Mouse (Mus musculus) kidney, embryonic 14.5 days (tissue): Measurements from ENCODE around the gene Foxp1. TPM values are rescaled to one million over a fixed set of nuclear protein-coding genes. Genes with fewer than 3 reads are reported as not detected.

Source experiments
- ATAC-seq: fragments of 200-750 bp; cut with Nextera tagmentation; 2 replicates; pipeline ENCODE4 v1.8.0; 2017; ENCODE audit warnings: moderate number of reproducible peaks, mild to moderate bottlenecking, moderate TSS enrichment, moderate library complexity; ENCODE audit not compliant: low FRiP score, low TSS enrichment
- H3K27ac ChIP-seq: fragments of 300-500 bp; sonication (generic); 2 replicates; pipeline ENCODE4 v1.5.1; 2014; ENCODE audit warnings: low read depth, mild to moderate bottlenecking, low read length, moderate library complexity, mixed read lengths
- H3K27me3 ChIP-seq: fragments of 300-500 bp; sonication (generic); 2 replicates; pipeline ENCODE4 v1.6.1; 2014; ENCODE audit warnings: mild to moderate bottlenecking, low read length; ENCODE audit not compliant: control insufficient read depth, insufficient read depth
- H3K36me3 ChIP-seq: fragments of 300-500 bp; sonication (generic); 2 replicates; pipeline ENCODE4 v1.6.1; 2014; ENCODE audit warnings: low read length, mixed read lengths; ENCODE audit not compliant: control insufficient read depth, insufficient read depth
- H3K4me1 ChIP-seq: fragments of 300-500 bp; sonication (generic); 2 replicates; pipeline ENCODE4 v1.6.1; 2014; ENCODE audit warnings: low read length, mixed read lengths; ENCODE audit not compliant: control insufficient read depth, insufficient read depth
- H3K4me2 ChIP-seq: fragments of 300-500 bp; sonication (generic); replicated peaks from 2 replicates; pipeline ENCODE4 v1.6.1; 2014; ENCODE audit warnings: low read depth, mild to moderate bottlenecking, low read length
- H3K4me3 ChIP-seq: fragments of 300-500 bp; sonication (generic); 2 replicates; pipeline ENCODE4 v1.5.1; 2014; ENCODE audit warnings: mild to moderate bottlenecking, low read length
- H3K9ac ChIP-seq: fragments of 300-500 bp; sonication (generic); 2 replicates; pipeline ENCODE4 v1.6.1; 2014; ENCODE audit warnings: low read depth, mild to moderate bottlenecking, low read length, moderate library complexity
- H3K9me3 ChIP-seq: fragments of 300-500 bp; sonication (generic); 2 replicates; pipeline ENCODE4 v1.6.1; 2016; ENCODE audit warnings: low read length; ENCODE audit not compliant: control insufficient read depth
- WGBS: fragments of 180-500 bp; shearing (Covaris S2); extraction: QIAGEN DNeasy Blood & Tissue Kit; methylation state at CpG from one replicate; pipeline ENCODE4 v1.1.7; 2014; 5-methylcytosine and 5-hydroxymethylcytosine counted together
- polyA plus RNA-seq: library from polyadenylated mRNA; unstranded; fragments of >200 nt; fragmentation: Nextera tagmentation; extraction: Ambion mirVana; gene quantifications from 2 replicates; pipeline ENCODE4 v1.2.1, GENCODE M21; 2014

Foxp1 gene
- polyA plus RNA-seq, 1 experiment from 2014 or later: 67.4 TPM

DNA sequence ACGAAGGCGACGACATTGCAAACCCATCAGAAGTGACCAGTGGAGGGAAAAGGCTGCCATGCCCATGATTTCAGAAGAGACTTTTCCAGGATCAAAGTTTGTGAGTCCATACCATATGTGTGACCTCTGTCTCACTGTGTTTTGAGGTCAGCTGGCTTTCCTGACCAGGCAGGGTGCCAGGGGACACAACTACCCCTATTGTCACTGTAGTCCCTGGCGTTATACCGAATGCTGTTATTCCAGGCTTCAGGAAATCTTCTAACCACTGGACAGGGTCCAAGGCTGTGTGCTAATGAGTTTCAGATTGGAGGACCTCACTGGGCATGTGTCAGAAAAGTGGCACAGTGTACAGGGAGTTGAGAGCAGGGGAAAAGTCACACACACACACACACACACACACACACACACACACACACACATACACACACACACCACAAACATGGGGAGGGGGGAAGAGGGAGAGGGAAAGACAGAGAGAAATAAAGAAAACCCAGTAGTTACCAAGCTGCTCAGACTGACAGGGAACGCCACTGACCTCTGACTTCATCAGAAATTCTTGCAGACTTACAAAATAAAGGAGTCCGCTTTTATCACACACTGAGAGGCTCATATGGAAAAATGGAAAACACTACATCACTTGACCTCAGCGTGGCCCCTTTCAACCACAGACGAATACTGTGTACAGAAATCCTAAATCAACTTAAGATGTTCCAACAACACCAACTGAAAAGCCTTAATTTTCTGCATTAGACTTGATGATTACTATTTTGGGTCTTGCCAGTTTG, 456.8 kb downstream of the Foxp1 start:
- Histone ChIP-seq H3K36me3 (no peaks in the 10 kb centered on the region; the same call in 1 of the 2 replicates), H3K4me1 (no peaks in the 10 kb centered on the region; the same call in 1 of the 2 replicates), H3K4me2 (no peak overlapping the region), H3K9me3 (no peaks in the 10 kb centered on the region), H3K27ac (no peak overlapping the region), H3K9ac (no peak overlapping the region), H3K4me3 (no peak overlapping the region), H3K27me3 (no peaks in the 10 kb centered on the region)
- ATAC-seq: 0 out of 2 replicates have a peak, but pooled peaks have one; percentile 46
- 63% methylated on average over 9 of the region's 9 CpGs for WGBS

DNA sequence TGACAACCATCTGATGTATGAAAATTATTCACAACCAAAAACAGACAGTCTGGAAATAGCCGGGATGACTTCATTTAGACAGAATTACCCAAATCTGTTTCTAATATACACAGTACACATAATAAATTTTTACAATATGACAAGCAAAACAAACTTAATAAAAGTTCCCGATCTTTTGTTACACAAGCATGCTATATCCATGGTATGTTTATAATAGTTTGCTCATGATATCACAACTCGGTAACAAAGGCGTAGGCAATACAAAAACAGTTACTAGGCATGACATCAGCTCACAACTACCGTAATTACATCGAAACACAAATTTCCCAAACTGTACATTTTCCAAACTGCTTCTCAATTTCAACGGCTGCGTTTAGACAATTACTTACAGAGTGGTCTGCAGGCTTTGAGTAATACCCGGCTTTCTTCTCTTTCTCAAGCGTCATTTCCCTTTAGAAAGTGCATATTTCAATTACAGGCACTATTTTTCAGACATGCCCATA, 458.5 kb downstream of the Foxp1 start:
- no peak overlapping the region for H3K9ac ChIP-seq
- H3K4me2 ChIP-seq: no peak overlapping the region
- WGBS: 88% methylated on average over 10 of the region's 10 CpGs
- H3K4me3 ChIP-seq: no peak overlapping the region
- H3K36me3 ChIP-seq: no peaks in the 10 kb centered on the region; the same call in 1 of the 2 replicates
- ATAC-seq: no peak
- no peaks in the 10 kb centered on the region for H3K9me3 ChIP-seq
- no peaks in the 10 kb centered on the region for H3K27me3 ChIP-seq
- H3K27ac ChIP-seq: no peak overlapping the region
- no peaks in the 10 kb centered on the region; the same call in 1 of the 2 replicates for H3K4me1 ChIP-seq

DNA sequence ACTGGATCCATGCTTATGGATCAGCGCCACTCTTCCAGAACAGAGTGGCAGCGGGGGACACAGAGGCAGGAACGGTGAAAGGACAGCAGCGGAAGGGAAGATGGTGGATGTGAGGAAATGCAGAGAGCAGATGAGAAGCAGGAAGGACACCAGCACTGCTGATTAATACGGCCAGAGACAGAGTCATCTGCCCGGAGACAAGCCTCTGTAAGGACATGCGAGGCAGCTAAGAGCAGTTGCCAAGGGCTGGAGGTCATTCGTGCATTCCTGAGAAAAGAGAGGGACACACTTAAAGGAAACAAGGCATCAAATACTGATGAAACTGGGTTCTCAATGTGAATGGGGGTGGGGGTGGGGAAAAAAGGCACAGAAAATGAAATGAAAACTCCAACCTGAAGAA, 459.6 kb downstream of the Foxp1 start:
- Histone ChIP-seq H3K9ac (no peak overlapping the region), H3K36me3 (no peaks in the 10 kb centered on the region; the same call in 1 of the 2 replicates), H3K4me3 (no peak overlapping the region), H3K27ac (no peak overlapping the region), H3K4me2 (no peak overlapping the region), H3K9me3 (no peaks in the 10 kb centered on the region), H3K27me3 (no peaks in the 10 kb centered on the region), H3K4me1 (no peaks in the 10 kb centered on the region; the same call in 1 of the 2 replicates)
- WGBS: 85% methylated on average over 8 of the region's 8 CpGs
- ATAC-seq: no peak

DNA sequence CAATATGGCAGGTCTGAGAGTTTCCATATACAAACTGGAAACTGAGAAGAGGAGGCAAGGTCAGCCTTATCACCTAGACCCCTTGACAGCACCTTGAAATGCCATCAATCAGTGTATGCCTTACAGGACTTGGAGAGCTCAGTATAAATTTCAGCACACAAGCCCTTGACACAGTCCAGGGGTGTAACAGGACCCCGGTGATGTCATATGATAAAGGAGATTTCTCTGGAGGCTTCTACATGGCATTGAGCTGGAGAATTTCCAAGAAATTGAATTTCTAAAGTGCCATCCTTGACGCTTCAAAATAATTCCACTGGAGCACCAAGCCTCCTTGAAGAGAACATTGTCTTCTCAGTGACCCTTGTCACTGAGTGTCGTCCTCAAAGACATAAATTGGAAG, 463.8 kb downstream of the Foxp1 start:
- Histone ChIP-seq H3K9me3 (no peaks in the 10 kb centered on the region), H3K4me2 (no peak overlapping the region), H3K27me3 (no peaks in the 10 kb centered on the region), H3K9ac (no peak overlapping the region), H3K36me3 (no peaks in the 10 kb centered on the region; the same call in 1 of the 2 replicates), H3K27ac (no peak overlapping the region), H3K4me1 (no peaks in the 10 kb centered on the region), H3K4me3 (no peak overlapping the region)
- ATAC-seq: no peak
- 59% methylated on average over 3 of the region's 3 CpGs for WGBS

DNA sequence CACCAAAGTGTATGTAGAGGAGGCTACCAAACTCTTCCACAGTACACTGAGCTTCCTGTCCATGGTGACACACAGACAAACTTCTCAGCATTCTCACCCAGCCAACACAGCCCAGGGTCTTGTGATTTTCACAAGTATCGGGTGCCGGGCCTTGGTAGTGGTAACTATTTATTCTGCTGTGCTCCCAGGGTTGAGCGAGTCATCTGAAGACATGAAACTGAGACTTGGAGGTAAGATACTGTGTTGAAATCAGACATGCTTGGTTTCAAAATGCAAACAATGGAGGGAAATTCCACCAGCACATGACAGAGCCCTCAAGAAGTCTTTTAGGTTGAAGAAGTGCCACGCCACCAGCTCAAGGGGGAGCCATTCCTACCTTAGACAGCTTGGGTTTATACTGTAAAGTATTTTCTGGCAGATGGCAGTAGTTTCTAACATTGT, 465.4 kb downstream of the Foxp1 start:
- no peaks in the 10 kb centered on the region for H3K4me1 ChIP-seq
- no peak overlapping the region for H3K4me2 ChIP-seq
- no peak overlapping the region for H3K4me3 ChIP-seq
- ATAC-seq: no peak
- H3K27me3 ChIP-seq: no peaks in the 10 kb centered on the region
- WGBS: 74% methylated on average over 4 of the region's 4 CpGs
- H3K27ac ChIP-seq: no peak overlapping the region
- H3K36me3 ChIP-seq: no peaks in the 10 kb centered on the region
- no peaks in the 10 kb centered on the region for H3K9me3 ChIP-seq
- H3K9ac ChIP-seq: no peak overlapping the region

DNA sequence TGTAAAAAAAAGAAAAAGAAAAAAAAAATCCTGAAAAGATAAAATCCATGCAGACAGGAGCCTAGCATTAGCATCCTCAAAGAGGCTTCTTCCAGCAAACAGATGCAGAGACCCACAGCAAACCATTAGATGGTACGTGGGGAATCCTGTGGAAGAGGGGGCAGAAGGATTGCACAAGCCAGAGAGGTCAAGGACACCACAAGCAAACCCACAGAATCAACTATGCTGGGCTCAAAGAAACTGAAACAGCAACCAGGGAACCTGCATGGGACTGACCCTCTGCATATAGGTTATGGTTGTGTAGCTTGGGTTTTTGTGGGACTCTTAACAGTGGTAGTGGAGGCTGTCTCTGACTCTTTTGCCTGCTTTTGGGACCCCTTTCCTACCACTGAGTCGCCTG, 466.1 kb downstream of the Foxp1 start:
- Histone ChIP-seq H3K4me2 (no peak overlapping the region), H3K9me3 (no peaks in the 10 kb centered on the region), H3K27me3 (no peaks in the 10 kb centered on the region), H3K4me1 (no peaks in the 10 kb centered on the region), H3K9ac (no peak overlapping the region), H3K36me3 (no peaks in the 10 kb centered on the region), H3K4me3 (no peak overlapping the region), H3K27ac (no peak overlapping the region)
- ATAC-seq: no peak
- WGBS: 68% methylated on average over 2 of the region's 2 CpGs

DNA sequence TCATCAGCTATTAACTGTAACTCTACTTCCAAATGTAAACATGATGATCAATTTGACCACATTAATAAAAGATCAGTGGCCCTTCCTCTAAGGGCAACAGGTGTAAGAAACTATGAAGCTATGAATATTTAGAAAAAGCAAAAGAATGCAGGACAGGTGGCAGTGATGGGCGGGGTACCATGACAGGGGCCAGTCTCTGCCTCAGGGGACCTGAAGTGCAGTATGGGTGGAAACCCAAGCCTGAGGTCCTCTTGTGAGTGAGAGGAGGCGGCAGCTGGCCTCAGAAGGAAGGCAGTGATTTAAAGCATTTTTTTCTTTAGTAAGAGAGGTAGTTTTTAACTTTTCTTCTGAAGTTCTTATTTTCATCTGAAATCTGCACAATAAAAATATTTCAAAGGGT, 468.5 kb downstream of the Foxp1 start:
- Histone ChIP-seq H3K9ac (no peak overlapping the region), H3K27ac (no peak overlapping the region), H3K9me3 (no peaks in the 10 kb centered on the region), H3K36me3 (peaks cover 2% of the 10 kb centered on the region; the same call in 1 of the 2 replicates), H3K4me3 (no peak overlapping the region), H3K4me1 (no peaks in the 10 kb centered on the region), H3K27me3 (no peaks in the 10 kb centered on the region), H3K4me2 (no peak overlapping the region)
- ATAC-seq: no peak
- WGBS: 83% methylated on average over 2 of the region's 2 CpGs

DNA sequence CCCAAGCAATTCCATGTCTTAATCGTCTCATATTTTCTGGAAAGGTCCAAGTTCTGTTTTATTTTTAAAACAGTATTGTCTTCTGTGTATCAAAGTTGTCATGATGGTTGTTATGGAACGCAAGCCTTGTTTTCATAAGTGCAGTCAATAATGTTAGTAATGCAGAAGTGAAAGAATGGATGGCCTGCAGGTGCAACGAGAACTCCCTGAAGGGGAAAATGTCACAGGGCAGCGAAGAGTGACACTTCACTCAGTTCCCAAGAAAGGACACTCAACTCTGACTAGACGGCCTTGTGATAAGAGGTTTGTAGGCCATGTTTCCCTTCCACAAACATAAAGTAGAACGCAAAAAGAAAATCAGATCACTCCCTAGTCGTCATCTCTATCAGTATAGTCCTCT, 469.4 kb downstream of the Foxp1 start:
- H3K4me3 ChIP-seq: no peak overlapping the region
- ATAC-seq: no peak
- H3K9me3 ChIP-seq: no peaks in the 10 kb centered on the region
- no peak overlapping the region for H3K9ac ChIP-seq
- H3K27ac ChIP-seq: no peak overlapping the region
- H3K27me3 ChIP-seq: no peaks in the 10 kb centered on the region
- no peak overlapping the region for H3K4me2 ChIP-seq
- H3K36me3 ChIP-seq: peaks cover 2% of the 10 kb centered on the region; the same call in 1 of the 2 replicates
- WGBS: 78% methylated on average over 7 of the region's 7 CpGs
- H3K4me1 ChIP-seq: no peaks in the 10 kb centered on the region

DNA sequence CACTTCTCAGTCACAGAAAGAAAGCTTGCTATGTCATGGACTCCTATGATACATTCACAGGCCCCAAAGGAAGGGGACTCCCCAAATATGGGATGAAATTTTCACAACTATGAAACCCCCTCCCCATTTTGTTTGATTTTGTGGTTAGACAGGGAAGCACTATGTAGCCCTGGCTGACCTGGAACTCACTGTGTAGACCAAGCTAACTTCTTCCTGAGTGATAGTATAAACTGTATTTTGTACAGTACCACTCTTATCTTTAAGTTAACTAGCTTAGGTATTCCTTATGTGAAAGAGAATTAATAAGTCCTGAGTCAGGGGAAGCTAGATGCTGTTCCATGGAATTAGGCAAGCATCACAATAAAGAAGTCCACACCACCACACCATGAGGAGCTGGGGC, 470.8 kb downstream of the Foxp1 start:
- Histone ChIP-seq H3K9me3 (no peaks in the 10 kb centered on the region), H3K4me2 (no peak overlapping the region), H3K27me3 (no peaks in the 10 kb centered on the region), H3K27ac (no peak overlapping the region), H3K9ac (no peak overlapping the region), H3K36me3 (peaks cover 2% of the 10 kb centered on the region; the same call in 1 of the 2 replicates), H3K4me1 (no peaks in the 10 kb centered on the region), H3K4me3 (no peak overlapping the region)
- no peak for ATAC-seq
